Mouse (Mus musculus) lung, adult 2 months (tissue): ENCODE results near the gene Cyfip1.

Source experiments
- CTCF ChIP-seq: fragments of 200-500 bp; IDR thresholded peaks from 2 replicates; pipeline ENCODE4 v1.5.1; 2011; ENCODE audit warnings: mild to moderate bottlenecking, low read length, control low read depth; ENCODE audit not compliant: insufficient read depth
- POLR2A ChIP-seq: fragments of 200-500 bp; IDR thresholded peaks from 2 replicates; pipeline ENCODE4 v1.6.1; 2011; ENCODE audit warnings: low read depth, mild to moderate bottlenecking, control low read depth, low read length, borderline replicate concordance; ENCODE audit errors: extremely low read depth

DNA sequence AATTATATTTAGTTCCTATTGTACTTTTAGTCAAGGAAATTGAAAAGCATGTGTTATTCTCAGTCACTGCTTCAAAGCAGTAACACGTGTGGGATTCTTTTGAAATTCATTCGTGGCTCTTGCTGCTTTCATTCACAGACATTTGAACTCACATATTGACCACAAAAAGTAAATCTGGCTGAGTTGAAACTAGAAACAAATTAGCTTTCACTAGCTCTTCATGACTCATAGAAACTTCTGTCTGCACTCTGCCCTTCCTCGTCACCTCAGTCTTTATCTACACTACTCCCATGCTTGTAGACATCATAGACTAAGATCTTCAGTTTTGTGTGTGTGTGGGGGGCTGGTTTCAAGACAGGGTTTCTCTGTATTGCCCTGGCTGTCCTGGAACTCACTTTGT, 41.6 kb upstream of the Cyfip1 start:
- TF ChIP-seq CTCF (no peak), POLR2A (no peak)
